Mouse (Mus musculus): ENCODE results near the gene Igf2bp1. TPM values are rescaled to one million over a fixed set of nuclear protein-coding genes. Genes with fewer than 3 reads are reported as not detected.

Gene Igf2bp1
- polyA plus RNA-seq, 1 experiment from 2014 or later: 36.2 TPM

GRCm38 (mm10) chr11:96037499-96037898, 31.8 kb upstream of the Igf2bp1 start:
- Histone ChIP-seq H3K27me3 (ENCODE audit: control insufficient read depth, insufficient read depth, low read depth, low read length) (no peaks in the 10 kb centered on the region), H3K4me2 (ENCODE audit: low read depth, low read length) (no peak overlapping the region), H3K4me1 (replicated peaks; ENCODE audit: control insufficient read depth, insufficient read depth, low read length) (peaks cover 5% of the 10 kb centered on the region), H3K36me3 (ENCODE audit: control insufficient read depth, insufficient read depth, low read length) (0 out of 2 replicates have a peak, but pooled peaks cover 4% of the 10 kb centered on the region), H3K9ac (ENCODE audit: low read length) (no peak overlapping the region), H3K4me3 (ENCODE audit: low read length) (no peak overlapping the region), H3K9me3 (ENCODE audit: control insufficient read depth, low read length) (no peaks in the 10 kb centered on the region), H3K27ac (ENCODE audit: low read length) (no peak overlapping the region)
- ATAC-seq (ENCODE audit: low read depth): no peak
- WGBS: 88% methylated on average over 5 of the region's 5 CpGs

DNA sequence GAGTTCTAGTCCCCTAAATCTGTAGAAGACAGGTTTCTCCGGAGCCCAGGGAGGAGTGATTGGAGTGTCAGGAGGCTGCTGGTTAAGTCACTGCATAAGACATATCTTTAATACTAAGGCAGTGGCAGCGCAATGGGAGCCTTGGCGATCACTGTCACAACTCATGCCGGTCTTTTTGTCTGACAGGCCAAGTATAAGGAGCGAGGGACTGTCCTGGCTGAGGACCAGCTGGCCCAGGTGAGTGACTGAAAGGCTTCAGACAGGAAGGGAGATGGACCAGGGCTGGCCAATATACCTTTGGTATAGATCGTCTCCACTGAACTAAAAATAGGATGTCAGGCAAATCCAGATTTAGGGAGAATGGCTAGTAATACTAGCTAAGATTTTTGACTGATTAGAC, 29.4 kb upstream of the Igf2bp1 start:
- Histone ChIP-seq H3K27ac (ENCODE audit: low read length) (peak overlapping the region; percentile 37; the same call in 1 of the 2 replicates), H3K36me3 (ENCODE audit: control insufficient read depth, insufficient read depth, low read length) (0 out of 2 replicates have a peak, but pooled peaks cover 4% of the 10 kb centered on the region)
- ATAC-seq (ENCODE audit: low read depth): 0 out of 2 replicates have a peak, but pooled peaks have one; percentile 8

GRCm38 (mm10) chr11:96034596-96035052, 28.9 kb upstream of the Igf2bp1 start, which contains the start of gene Snf8:
TSS of gene Snf8 (plus strand) at chr11:96034885.
- H3K4me2 ChIP-seq (ENCODE audit: low read depth, low read length): peak within 1 kb of the TSS; percentile 96
- H3K4me1 ChIP-seq (replicated peaks; ENCODE audit: control insufficient read depth, insufficient read depth, low read length): peaks cover 5% of the 10 kb centered on the region
- H3K4me3 ChIP-seq (ENCODE audit: low read length): peak within 1 kb of the TSS; percentile 87
- peak within 1 kb of the TSS; percentile 37 for H3K27ac ChIP-seq (ENCODE audit: low read length)
- no peaks in the 10 kb centered on the region for H3K9me3 ChIP-seq (ENCODE audit: control insufficient read depth, low read length)
- no peaks in the 10 kb centered on the region for H3K27me3 ChIP-seq (ENCODE audit: control insufficient read depth, insufficient read depth, low read depth, low read length)
- 0 out of 2 replicates have a peak, but pooled peaks cover 4% of the 10 kb centered on the region for H3K36me3 ChIP-seq (ENCODE audit: control insufficient read depth, insufficient read depth, low read length)
- peak; percentile 91 for ATAC-seq (ENCODE audit: low read depth)
- whole genome bisulfite sequencing: under 1% methylated on average over 29 of the region's 29 CpGs
- H3K9ac ChIP-seq (ENCODE audit: low read length): peak within 1 kb of the TSS; percentile 85

More for the DNA sequence above, 29.4 kb upstream of the Igf2bp1 start:
- peak overlapping the region; percentile 85 for H3K9ac ChIP-seq (ENCODE audit: low read length)
- H3K4me1 ChIP-seq (replicated peaks; ENCODE audit: control insufficient read depth, insufficient read depth, low read length): peaks cover 5% of the 10 kb centered on the region
- no peaks in the 10 kb centered on the region for H3K9me3 ChIP-seq (ENCODE audit: control insufficient read depth, low read length)
- 9% methylated on average over 6 of the region's 6 CpGs for WGBS
- H3K27me3 ChIP-seq (ENCODE audit: control insufficient read depth, insufficient read depth, low read depth, low read length): no peaks in the 10 kb centered on the region
- peak overlapping the region; percentile 96 for H3K4me2 ChIP-seq (ENCODE audit: low read depth, low read length)
- H3K4me3 ChIP-seq (ENCODE audit: low read length): peak overlapping the region; percentile 87

- no peak for ATAC-seq (ENCODE audit: low read depth)
- H3K9ac ChIP-seq (ENCODE audit: low read length): peak overlapping the region; percentile 85
- no peaks in the 10 kb centered on the region for H3K36me3 ChIP-seq (ENCODE audit: control insufficient read depth, insufficient read depth, low read length)
- peaks cover 5% of the 10 kb centered on the region for H3K4me1 ChIP-seq (replicated peaks; ENCODE audit: control insufficient read depth, insufficient read depth, low read length)
- H3K4me3 ChIP-seq (ENCODE audit: low read length): peak overlapping the region; percentile 87
- peak overlapping the region; percentile 96 for H3K4me2 ChIP-seq (ENCODE audit: low read depth, low read length)
- no peak overlapping the region; the same call in 1 of the 2 replicates for H3K27ac ChIP-seq (ENCODE audit: low read length)
- H3K9me3 ChIP-seq (ENCODE audit: control insufficient read depth, low read length): no peaks in the 10 kb centered on the region
- no peaks in the 10 kb centered on the region for H3K27me3 ChIP-seq (ENCODE audit: control insufficient read depth, insufficient read depth, low read depth, low read length)
- 50% methylated on average over 8 of the region's 8 CpGs for WGBS
Measured at GRCm38 (mm10) chr11:96034116-96034515, 28.4 kb upstream of the Igf2bp1 start.

DNA sequence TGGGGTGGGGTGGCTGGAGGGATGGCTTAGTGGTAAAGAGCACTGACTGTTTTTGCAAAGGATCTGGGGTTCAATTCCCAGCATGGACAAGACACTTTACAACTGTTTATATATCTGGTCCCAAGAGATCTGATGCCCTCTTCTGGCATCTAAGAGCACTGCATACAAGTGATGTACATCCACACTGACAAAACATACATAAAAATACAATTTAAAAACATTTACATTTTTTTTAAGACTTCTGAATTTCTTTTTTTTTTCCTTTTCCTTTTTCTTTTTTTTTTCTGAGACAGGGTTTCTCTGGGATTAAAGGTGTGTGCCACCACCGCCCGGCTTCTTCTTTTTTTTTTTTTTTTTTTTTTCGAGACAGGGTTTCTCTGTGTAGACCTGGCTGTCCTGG, 27.5 kb upstream of the Igf2bp1 start:
- peaks cover 5% of the 10 kb centered on the region for H3K4me1 ChIP-seq (replicated peaks; ENCODE audit: control insufficient read depth, insufficient read depth, low read length)
- H3K27ac ChIP-seq (ENCODE audit: low read length): no peak overlapping the region
- no peak overlapping the region for H3K4me3 ChIP-seq (ENCODE audit: low read length)
- H3K9me3 ChIP-seq (ENCODE audit: control insufficient read depth, low read length): no peaks in the 10 kb centered on the region
- ATAC-seq (ENCODE audit: low read depth): no peak
- WGBS: 88% methylated on average over 3 of the region's 3 CpGs
- no peaks in the 10 kb centered on the region for H3K36me3 ChIP-seq (ENCODE audit: control insufficient read depth, insufficient read depth, low read length)
- no peaks in the 10 kb centered on the region for H3K27me3 ChIP-seq (ENCODE audit: control insufficient read depth, insufficient read depth, low read depth, low read length)
- H3K9ac ChIP-seq (ENCODE audit: low read length): no peak overlapping the region
- no peak overlapping the region for H3K4me2 ChIP-seq (ENCODE audit: low read depth, low read length)

DNA sequence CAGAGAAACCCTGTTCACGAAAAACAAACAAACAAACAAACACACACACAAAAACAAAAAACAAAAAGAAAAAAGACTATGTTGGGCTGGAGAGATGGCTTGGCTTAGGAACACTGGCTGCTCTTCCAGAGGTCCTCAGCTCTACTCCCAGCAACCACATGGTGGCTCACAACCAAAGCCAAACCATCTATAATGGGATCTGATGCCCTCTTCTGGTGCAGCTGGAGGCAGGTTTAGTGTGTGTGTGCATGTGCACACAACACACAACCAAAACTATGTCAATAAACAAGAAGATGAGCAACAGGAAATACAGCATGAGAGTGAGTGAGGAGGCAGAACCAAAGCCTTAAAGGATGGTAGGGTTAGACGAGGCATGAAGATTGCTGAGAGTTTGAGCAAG, 26.0 kb upstream of the Igf2bp1 start:
- no peaks in the 10 kb centered on the region; the same call in 1 of the 2 replicates for H3K27me3 ChIP-seq (ENCODE audit: control insufficient read depth, insufficient read depth, low read depth, low read length)
- H3K9me3 ChIP-seq (ENCODE audit: control insufficient read depth, low read length): no peaks in the 10 kb centered on the region
- peaks cover 5% of the 10 kb centered on the region for H3K4me1 ChIP-seq (replicated peaks; ENCODE audit: control insufficient read depth, insufficient read depth, low read length)
- no peak overlapping the region for H3K9ac ChIP-seq (ENCODE audit: low read length)
- no peak overlapping the region for H3K4me3 ChIP-seq (ENCODE audit: low read length)
- no peak overlapping the region for H3K4me2 ChIP-seq (ENCODE audit: low read depth, low read length)
- 58% methylated on average over 2 of the region's 2 CpGs for WGBS
- no peak for ATAC-seq (ENCODE audit: low read depth)
- H3K27ac ChIP-seq (ENCODE audit: low read length): no peak overlapping the region
- no peaks in the 10 kb centered on the region for H3K36me3 ChIP-seq (ENCODE audit: control insufficient read depth, insufficient read depth, low read length)

GRCm38 (mm10) chr11:96030571-96030970, 24.8 kb upstream of the Igf2bp1 start:
- H3K27ac ChIP-seq (ENCODE audit: low read length): no peak overlapping the region
- no peaks in the 10 kb centered on the region for H3K36me3 ChIP-seq (ENCODE audit: control insufficient read depth, insufficient read depth, low read length)
- 84% methylated on average over 3 of the region's 3 CpGs for WGBS
- H3K9me3 ChIP-seq (ENCODE audit: control insufficient read depth, low read length): no peaks in the 10 kb centered on the region
- no peak overlapping the region for H3K4me2 ChIP-seq (ENCODE audit: low read depth, low read length)
- H3K9ac ChIP-seq (ENCODE audit: low read length): no peak overlapping the region
- H3K27me3 ChIP-seq (ENCODE audit: control insufficient read depth, insufficient read depth, low read depth, low read length): no peaks in the 10 kb centered on the region; the same call in 1 of the 2 replicates
- H3K4me3 ChIP-seq (ENCODE audit: low read length): no peak overlapping the region
- ATAC-seq (ENCODE audit: low read depth): no peak
- H3K4me1 ChIP-seq (replicated peaks; ENCODE audit: control insufficient read depth, insufficient read depth, low read length): peaks cover 2% of the 10 kb centered on the region

DNA sequence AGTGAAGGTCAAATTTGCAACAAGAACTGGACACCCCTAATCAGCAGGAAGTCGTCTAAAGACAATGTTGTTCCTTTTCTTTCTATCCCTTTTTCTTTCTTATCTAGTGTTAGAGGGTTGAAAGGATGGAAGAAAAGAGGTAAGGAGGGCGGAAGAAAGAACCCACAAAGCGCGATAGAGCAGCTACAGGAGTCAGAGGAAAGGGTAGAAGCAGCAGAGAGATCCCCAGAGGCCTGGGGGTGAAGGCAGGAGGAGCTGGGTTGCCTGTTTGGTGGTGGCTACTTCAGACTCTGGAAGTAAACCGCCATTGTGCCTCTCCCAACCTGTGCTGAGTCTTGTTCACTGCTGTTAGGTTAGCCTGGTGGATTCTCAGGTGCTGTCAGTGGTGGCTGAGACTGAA, 22.4 kb upstream of the Igf2bp1 start:
- Histone ChIP-seq H3K9ac (ENCODE audit: low read length) (no peak overlapping the region), H3K27me3 (ENCODE audit: control insufficient read depth, insufficient read depth, low read depth, low read length) (no peaks in the 10 kb centered on the region; the same call in 1 of the 2 replicates), H3K27ac (ENCODE audit: low read length) (no peak overlapping the region), H3K4me3 (ENCODE audit: low read length) (no peak overlapping the region), H3K4me2 (ENCODE audit: low read depth, low read length) (no peak overlapping the region), H3K36me3 (ENCODE audit: control insufficient read depth, insufficient read depth, low read length) (no peaks in the 10 kb centered on the region), H3K9me3 (ENCODE audit: control insufficient read depth, low read length) (no peaks in the 10 kb centered on the region), H3K4me1 (replicated peaks; ENCODE audit: control insufficient read depth, insufficient read depth, low read length) (no peaks in the 10 kb centered on the region)
- no peak for ATAC-seq (ENCODE audit: low read depth)
- 44% methylated on average over 5 of the region's 5 CpGs for WGBS

GRCm38 (mm10) chr11:96020622-96021021, 14.9 kb upstream of the Igf2bp1 start:
- no peaks in the 10 kb centered on the region for H3K36me3 ChIP-seq (ENCODE audit: control insufficient read depth, insufficient read depth, low read length)
- 39% methylated on average over 4 of the region's 4 CpGs for WGBS
- no peaks in the 10 kb centered on the region for H3K9me3 ChIP-seq (ENCODE audit: control insufficient read depth, low read length)
- H3K4me2 ChIP-seq (ENCODE audit: low read depth, low read length): no peak overlapping the region
- ATAC-seq (ENCODE audit: low read depth): no peak
- no peaks in the 10 kb centered on the region for H3K4me1 ChIP-seq (replicated peaks; ENCODE audit: control insufficient read depth, insufficient read depth, low read length)
- H3K4me3 ChIP-seq (ENCODE audit: low read length): no peak overlapping the region
- no peak overlapping the region for H3K9ac ChIP-seq (ENCODE audit: low read length)
- H3K27ac ChIP-seq (ENCODE audit: low read length): no peak overlapping the region
- H3K27me3 ChIP-seq (ENCODE audit: control insufficient read depth, insufficient read depth, low read depth, low read length): no peaks in the 10 kb centered on the region
